Mouse (Mus musculus) urinary bladder, adult 2 months (tissue): ENCODE data around the gene Brix1. TPM values are rescaled to one million over a fixed set of nuclear protein-coding genes. Genes with fewer than 3 reads are reported as not detected.

ENCODE experiments used
- DNase-seq: peaks from one replicate; pipeline ENCODE4 v3.0.0; 2022; ENCODE audit warnings: low spot score
- polyA plus RNA-seq: library from polyadenylated mRNA; depleted of rRNA; stranded (reverse); fragments of >200 nt; gene quantifications from 2 replicates; pipeline ENCODE4 v1.2.3, GENCODE M21; 2012; rRNA removed

Gene Brix1
- polyA plus RNA-seq, 1 experiment: 24.6 TPM

DNA sequence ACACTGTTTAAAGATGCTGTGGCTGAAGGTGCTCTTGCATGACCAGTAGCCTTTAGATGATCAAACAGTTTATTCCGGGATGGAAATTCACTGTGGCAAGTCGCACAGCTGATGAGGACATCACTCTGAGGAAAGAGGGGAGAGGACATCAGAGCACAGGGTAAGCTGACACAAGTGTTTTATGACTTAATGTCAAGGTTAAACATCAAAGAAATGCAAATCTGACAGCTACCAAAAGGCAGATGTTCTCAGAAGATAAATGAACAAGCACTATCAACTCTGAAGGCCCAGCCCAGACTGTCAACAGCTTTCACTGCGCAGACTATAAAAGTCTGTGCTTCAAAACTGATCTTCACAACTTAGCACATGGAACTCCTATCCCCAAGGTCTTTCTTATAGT, 38.6 kb downstream of the Brix1 start:
- no peak for DNase-seq

DNA sequence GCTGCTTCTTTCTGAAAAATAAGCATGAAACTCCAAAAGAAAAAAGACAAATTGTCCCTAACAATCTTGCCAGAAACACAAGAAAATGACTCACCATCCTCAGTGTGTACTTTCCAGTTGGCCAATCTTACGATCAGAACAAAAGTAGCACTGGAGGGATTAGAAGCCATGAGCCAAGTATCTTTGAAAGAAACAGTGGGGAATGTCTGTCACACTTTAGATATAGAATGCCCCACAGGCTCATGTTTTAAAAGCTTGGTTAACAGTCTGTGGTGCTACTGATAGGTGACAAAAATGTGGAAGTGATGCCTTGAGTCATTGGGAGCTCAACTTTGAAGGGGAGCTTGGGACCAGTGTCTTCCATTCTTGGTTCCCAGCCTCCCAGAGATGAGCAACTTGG, 43.5 kb downstream of the Brix1 start:
- DNase-seq: no peak

DNA sequence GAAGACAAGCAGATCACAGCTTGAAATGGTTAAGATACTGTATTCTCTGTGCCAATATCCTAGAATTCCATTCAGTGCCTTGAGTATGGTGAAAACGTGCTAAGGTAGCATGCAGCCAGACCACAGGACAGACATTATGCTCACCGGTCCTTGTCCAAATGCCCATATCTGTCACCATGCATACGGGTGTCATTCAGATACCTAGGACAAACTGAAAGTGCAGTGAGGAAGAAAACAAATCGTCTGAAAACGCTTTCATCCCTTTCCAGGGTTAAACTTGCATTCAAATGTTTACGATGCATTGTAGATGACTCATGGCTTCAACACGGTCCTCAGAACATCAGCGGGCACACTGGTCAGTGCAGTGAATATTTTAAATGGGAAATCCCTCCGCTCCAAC, 44.3 kb downstream of the Brix1 start:
- no peak for DNase-seq

DNA sequence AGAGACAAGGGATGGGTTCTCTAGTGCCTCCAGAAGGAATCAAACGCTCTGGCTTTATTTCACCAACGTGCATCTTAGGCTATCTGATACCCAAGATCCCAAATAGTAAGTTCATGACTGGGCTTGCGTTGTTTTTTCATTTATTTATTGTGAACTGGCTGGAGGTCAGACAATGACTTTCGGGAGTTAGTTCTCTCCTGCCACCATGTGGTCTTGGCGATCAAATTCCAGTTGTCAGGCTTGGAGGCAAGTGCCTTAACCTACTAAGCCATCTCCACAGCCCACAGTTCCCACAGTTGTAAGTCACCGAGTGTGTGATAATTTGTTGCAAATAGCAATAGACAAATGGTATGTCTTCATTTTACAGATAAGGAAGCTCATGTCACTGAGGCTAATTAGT, 45.8 kb downstream of the Brix1 start:
- DNase-seq: no peak

DNA sequence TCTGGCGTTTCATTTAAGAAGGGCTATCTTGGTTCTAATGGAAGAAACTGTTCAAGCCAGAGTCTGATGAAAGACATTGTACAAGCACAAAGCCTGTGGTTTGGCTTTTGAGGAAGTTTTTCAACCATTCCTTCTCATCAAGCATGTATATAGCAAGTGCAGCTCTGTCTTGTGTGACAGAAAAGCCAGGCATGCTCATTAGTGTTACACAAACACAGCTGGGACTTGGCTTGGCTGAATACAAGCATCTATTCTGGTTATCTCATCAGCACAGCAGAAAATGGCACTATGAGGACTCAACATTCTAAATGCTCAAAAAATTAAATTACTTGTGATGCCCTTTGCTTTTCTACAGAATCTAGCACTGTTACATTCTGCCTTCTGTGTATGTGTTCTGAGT, 48.9 kb downstream of the Brix1 start:
- no peak for DNase-seq

DNA sequence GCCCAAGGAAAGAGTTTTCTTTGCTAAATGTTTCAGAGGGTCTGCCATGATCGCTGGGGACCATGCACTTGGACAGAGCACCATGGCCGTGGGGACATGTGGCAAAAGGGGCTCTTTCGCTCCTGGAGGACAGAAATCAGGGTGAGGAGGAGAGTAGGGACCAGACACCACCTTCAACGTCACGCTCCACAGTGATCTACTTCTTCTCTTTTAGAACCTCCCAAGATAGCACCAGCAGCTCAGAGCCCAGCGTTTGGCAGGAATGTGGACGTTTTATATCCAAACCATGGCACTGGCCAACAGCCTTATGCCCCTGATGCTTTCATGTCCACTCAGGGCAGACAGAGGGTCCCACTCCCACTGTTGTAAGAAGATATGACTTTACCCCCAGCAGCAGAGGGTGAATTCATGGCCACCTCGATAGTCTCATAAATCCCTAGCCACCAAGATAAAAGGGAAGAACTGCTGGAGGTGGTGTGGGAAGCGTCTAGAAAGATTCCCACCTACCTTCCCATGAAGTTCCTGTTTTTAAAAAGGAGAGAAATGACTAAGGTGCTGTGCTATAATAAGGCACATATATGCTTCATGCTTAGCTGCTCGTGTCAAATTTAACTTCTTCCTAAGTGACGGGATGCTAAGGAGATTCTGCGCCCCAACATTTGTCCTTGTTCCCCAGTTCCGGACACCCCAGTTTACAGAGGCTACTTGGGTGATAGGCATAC, 59.0 kb downstream of the Brix1 start:
- no peak for DNase-seq

DNA sequence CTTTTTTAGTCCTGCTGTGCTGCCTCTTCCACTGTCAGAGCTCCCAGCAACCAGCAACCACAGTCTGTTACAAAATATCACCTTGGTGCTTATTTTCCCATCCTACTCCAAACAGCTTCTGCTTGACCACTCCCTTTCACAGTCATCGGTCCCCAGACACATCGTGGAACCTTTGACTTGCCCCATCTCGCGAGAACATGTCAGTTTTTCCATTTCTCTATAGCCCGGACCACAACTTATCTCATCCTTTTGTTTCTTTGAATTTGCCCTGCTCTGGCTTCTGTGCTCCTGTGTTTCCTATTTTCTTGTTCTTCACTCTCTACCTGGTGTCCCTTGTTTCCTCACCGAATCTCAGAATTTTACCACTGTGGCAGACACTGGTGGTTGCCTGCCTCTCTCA, 59.6 kb downstream of the Brix1 start:
- DNase-seq: no peak

Other genes starting within 250 kb of the Brix1 start
- not detected in 2 replicates for gene Gm21973, start 160.6 kb downstream of the Brix1 start, polyA plus RNA-seq
- gene Agxt2, start 127.4 kb downstream of the Brix1 start, polyA plus RNA-seq: not detected in 2 replicates
- gene Dnajc21, start 15.4 kb downstream of the Brix1 start, polyA plus RNA-seq: 9.6 and 13.2 TPM in 2 replicates
- gene Rad1, start 71 bp upstream of the Brix1 start, polyA plus RNA-seq: 15.4 and 20.9 TPM in 2 replicates
- 0.26 and 0.34 TPM in 2 replicates for gene Ttc23l, start 72.7 kb upstream of the Brix1 start, polyA plus RNA-seq
- 20.0 and 28.6 TPM in 2 replicates for gene Rai14, start 228.7 kb upstream of the Brix1 start, polyA plus RNA-seq